Mouse (Mus musculus): ENCODE results near the gene Rangap1. TPM values are rescaled to one million over a fixed set of nuclear protein-coding genes. Genes with fewer than 3 reads are reported as not detected.

The Rangap1 gene
- total RNA-seq, 1 experiment = 178 TPM

GRCm38 (mm10) chr15:81772431-81773120 lies 27.2 kb upstream of the Rangap1 start:
- H3K4me3 ChIP-seq (ENCODE audit: insufficient read depth in 1 of 2, low read depth in 1 of 2, low read length in 2 of 2, poor library complexity in 1 of 2, severe bottlenecking in 1 of 2) = no peak overlapping the region
- in situ Hi-C loops (cut with MboI; ENCODE audit: low sequenced_read_pairs in 2 of 2, unreplicated experiment in 2 of 2) = no loop called here
- H3K9ac ChIP-seq (ENCODE audit: insufficient read depth, low read depth, low read length, poor library complexity, severe bottlenecking) = no peak overlapping the region
- no peaks in the 10 kb centered on the region for H3K9me3 ChIP-seq (ENCODE audit: control insufficient read depth, insufficient read depth, low read depth, low read length)
- H3K27ac ChIP-seq (ENCODE audit: insufficient read depth, low read depth, low read length, poor library complexity, severe bottlenecking) = no peak overlapping the region
- H3K36me3 ChIP-seq (ENCODE audit: control insufficient read depth, insufficient read depth, low read length, poor library complexity, severe bottlenecking) = peaks cover 32% of the 10 kb centered on the region
- no peak for DNase-seq (ENCODE audit: low read depth, low spot score)
- TF ChIP-seq ZC3H11A (IDR thresholded peaks at IDR 0.05; ENCODE audit: borderline replicate concordance, low read depth, low read length) (no peak), HCFC1 (IDR thresholded peaks at IDR 0.05; ENCODE audit: borderline replicate concordance, insufficient read depth, low read length) (no peak), ZNF384 (IDR thresholded peaks at IDR 0.05; ENCODE audit: low read depth, low read length) (no peak), CHD2 (IDR thresholded peaks at IDR 0.05; ENCODE audit: low read depth, low read length) (no peak), MAFK (IDR thresholded peaks at IDR 0.05; ENCODE audit: insufficient read depth, low read depth, low read length) (no peak)
- H3K4me1 ChIP-seq (ENCODE audit: control insufficient read depth in 2 of 2, insufficient read depth in 2 of 2, low read length in 2 of 2, poor library complexity in 1 of 2) = peaks cover 2 to 8% of the 10 kb centered on the region in 2 experiments; a peak in 1 of 4 replicates

GRCm38 (mm10) chr15:81769037-81769436 lies 23.7 kb upstream of the Rangap1 start:
- no peaks in the 10 kb centered on the region for H3K9me3 ChIP-seq (ENCODE audit: control insufficient read depth, insufficient read depth, low read depth, low read length)
- TF ChIP-seq MAFK (IDR thresholded peaks at IDR 0.05; ENCODE audit: insufficient read depth, low read depth, low read length) (no peak), ZNF384 (IDR thresholded peaks at IDR 0.05; ENCODE audit: low read depth, low read length) (no peak), HCFC1 (IDR thresholded peaks at IDR 0.05; ENCODE audit: borderline replicate concordance, insufficient read depth, low read length) (no peak), ZC3H11A (IDR thresholded peaks at IDR 0.05; ENCODE audit: borderline replicate concordance, low read depth, low read length) (no peak), CHD2 (IDR thresholded peaks at IDR 0.05; ENCODE audit: low read depth, low read length) (no peak)
- no peak overlapping the region; the same call in 1 of the 2 replicates for H3K9ac ChIP-seq (ENCODE audit: insufficient read depth, low read depth, low read length, poor library complexity, severe bottlenecking)
- DNase-seq (ENCODE audit: low read depth, low spot score) = peak; percentile 76
- peaks cover 13% of the 10 kb centered on the region; the same call in 1 of the 2 replicates for H3K36me3 ChIP-seq (ENCODE audit: control insufficient read depth, insufficient read depth, low read length, poor library complexity, severe bottlenecking)
- in situ Hi-C loops (cut with MboI; ENCODE audit: low sequenced_read_pairs in 2 of 2, unreplicated experiment in 2 of 2) = no loop called here
- H3K27ac ChIP-seq (ENCODE audit: insufficient read depth, low read depth, low read length, poor library complexity, severe bottlenecking) = no peak overlapping the region
- peak overlapping the region; percentile 20 to 43; a peak in 2 of 4 replicates for H3K4me3 ChIP-seq (ENCODE audit: insufficient read depth in 1 of 2, low read depth in 1 of 2, low read length in 2 of 2, poor library complexity in 1 of 2, severe bottlenecking in 1 of 2)
- peaks cover 2 to 9% of the 10 kb centered on the region in 2 experiments; a peak in 1 of 4 replicates for H3K4me1 ChIP-seq (ENCODE audit: control insufficient read depth in 2 of 2, insufficient read depth in 2 of 2, low read length in 2 of 2, poor library complexity in 1 of 2)

- Histone ChIP-seq H3K36me3 (ENCODE audit: control insufficient read depth, insufficient read depth, low read length, poor library complexity, severe bottlenecking) (no peaks in the 10 kb centered on the region; the same call in 1 of the 2 replicates), H3K9ac (ENCODE audit: insufficient read depth, low read depth, low read length, poor library complexity, severe bottlenecking) (no peak overlapping the region), H3K9me3 (ENCODE audit: control insufficient read depth, insufficient read depth, low read depth, low read length) (no peaks in the 10 kb centered on the region), H3K4me3 (ENCODE audit: insufficient read depth in 1 of 2, low read depth in 1 of 2, low read length in 2 of 2, poor library complexity in 1 of 2, severe bottlenecking in 1 of 2) (no peak overlapping the region), H3K4me1 (ENCODE audit: control insufficient read depth in 2 of 2, insufficient read depth in 2 of 2, low read length in 2 of 2, poor library complexity in 1 of 2) (peaks cover 2 to 9% of the 10 kb centered on the region in 2 experiments; a peak in 1 of 4 replicates), H3K27ac (ENCODE audit: insufficient read depth, low read depth, low read length, poor library complexity, severe bottlenecking) (no peak overlapping the region)
- no peak for DNase-seq (ENCODE audit: low read depth, low spot score)
- no peak for TF ChIP-seq ZC3H11A (IDR thresholded peaks at IDR 0.05; ENCODE audit: borderline replicate concordance, low read depth, low read length)
- no peak for TF ChIP-seq CHD2 (IDR thresholded peaks at IDR 0.05; ENCODE audit: low read depth, low read length)
- no peak for TF ChIP-seq MAFK (IDR thresholded peaks at IDR 0.05; ENCODE audit: insufficient read depth, low read depth, low read length)
- no peak for TF ChIP-seq HCFC1 (IDR thresholded peaks at IDR 0.05; ENCODE audit: borderline replicate concordance, insufficient read depth, low read length)
- no peak for TF ChIP-seq ZNF384 (IDR thresholded peaks at IDR 0.05; ENCODE audit: low read depth, low read length)
- in situ Hi-C loops (cut with MboI; ENCODE audit: low sequenced_read_pairs in 2 of 2, unreplicated experiment in 2 of 2) = no loop called here
Observed at GRCm38 (mm10) chr15:81766439-81766838, 21.1 kb upstream of the Rangap1 start.

GRCm38 (mm10) chr15:81765651-81766050 lies 20.3 kb upstream of the Rangap1 start:
- Histone ChIP-seq H3K4me1 (ENCODE audit: control insufficient read depth in 2 of 2, insufficient read depth in 2 of 2, low read length in 2 of 2, poor library complexity in 1 of 2) (peaks cover 2 to 9% of the 10 kb centered on the region in 2 experiments; a peak in 1 of 4 replicates), H3K9me3 (ENCODE audit: control insufficient read depth, insufficient read depth, low read depth, low read length) (no peaks in the 10 kb centered on the region), H3K27ac (ENCODE audit: insufficient read depth, low read depth, low read length, poor library complexity, severe bottlenecking) (no peak overlapping the region), H3K9ac (ENCODE audit: insufficient read depth, low read depth, low read length, poor library complexity, severe bottlenecking) (no peak overlapping the region), H3K36me3 (ENCODE audit: control insufficient read depth, insufficient read depth, low read length, poor library complexity, severe bottlenecking) (no peaks in the 10 kb centered on the region; the same call in 1 of the 2 replicates), H3K4me3 (ENCODE audit: insufficient read depth in 1 of 2, low read depth in 1 of 2, low read length in 2 of 2, poor library complexity in 1 of 2, severe bottlenecking in 1 of 2) (no peak overlapping the region)
- DNase-seq (ENCODE audit: low read depth, low spot score) = no peak
- TF ChIP-seq ZNF384 (IDR thresholded peaks at IDR 0.05; ENCODE audit: low read depth, low read length) (no peak), ZC3H11A (IDR thresholded peaks at IDR 0.05; ENCODE audit: borderline replicate concordance, low read depth, low read length) (no peak), CHD2 (IDR thresholded peaks at IDR 0.05; ENCODE audit: low read depth, low read length) (no peak), MAFK (IDR thresholded peaks at IDR 0.05; ENCODE audit: insufficient read depth, low read depth, low read length) (no peak), HCFC1 (IDR thresholded peaks at IDR 0.05; ENCODE audit: borderline replicate concordance, insufficient read depth, low read length) (no peak)
- in situ Hi-C loops (cut with MboI; ENCODE audit: low sequenced_read_pairs in 2 of 2, unreplicated experiment in 2 of 2) = no loop called here
